Mouse (Mus musculus) neural tube, embryonic 10.5 days (tissue): ENCODE results near the gene Stk24.
"Not testable (repeated sequence)": the region's sequence is repeated elsewhere in the genome, so short reads cannot be mapped to it uniquely, and the experiment has no call there.

ENCODE experiments used
- DNase-seq: peaks from one replicate; pipeline ENCODE4 v3.0.0-alpha.2; 2017; ENCODE audit warnings: low spot score; ENCODE audit errors: extremely low spot score

The Stk24 gene

DNA sequence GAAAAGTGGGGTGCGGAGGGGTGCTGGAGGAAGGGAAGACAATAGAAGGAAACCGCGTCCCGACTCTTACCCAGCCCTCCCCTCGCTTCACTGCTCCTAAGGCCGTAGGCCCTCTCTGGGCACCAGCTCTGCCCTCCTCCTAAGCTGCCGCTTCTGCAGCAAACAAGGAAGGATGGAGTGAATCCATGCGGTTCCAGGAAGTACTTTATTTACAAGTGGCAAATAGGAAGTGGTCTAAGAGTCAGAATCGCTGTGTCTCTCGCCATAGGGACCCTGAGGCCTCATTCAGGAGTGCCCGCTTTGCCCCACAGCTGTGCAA is at the start of gene Stk24:
TSS of gene Stk24 (minus strand) at position 185 of the 319 bp plus-strand sequence.
- DNase-seq, result no peak

GRCm38 (mm10) chr14:121428148-121428547 is 48.3 kb upstream of the Stk24 start:
- DNase-seq, result no peak

DNA sequence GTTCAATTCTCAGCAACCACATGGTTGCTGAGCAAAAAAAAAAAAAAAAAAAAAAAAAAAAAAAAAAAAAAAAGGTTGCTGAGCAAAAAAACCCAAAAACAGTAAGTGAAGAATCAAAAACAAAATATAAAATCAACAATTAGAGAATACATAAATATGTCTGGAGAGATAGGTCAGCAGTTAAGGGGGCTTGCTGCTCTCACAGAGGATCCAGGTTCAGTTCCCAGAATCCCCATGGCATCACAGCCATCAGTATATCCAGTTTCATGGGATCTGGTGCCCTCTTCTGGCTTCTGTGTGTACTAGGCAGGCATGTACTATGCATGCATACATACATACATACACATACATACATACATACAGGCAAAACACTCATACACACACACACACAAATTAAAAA is 46.9 kb upstream of the Stk24 start:
- no peak for DNase-seq

GRCm38 (mm10) chr14:121425004-121425793 is 45.4 kb upstream of the Stk24 start:
- no peak for DNase-seq

- no peak for DNase-seq
Measured at GRCm38 (mm10) chr14:121423341-121423751, 43.5 kb upstream of the Stk24 start.

DNA sequence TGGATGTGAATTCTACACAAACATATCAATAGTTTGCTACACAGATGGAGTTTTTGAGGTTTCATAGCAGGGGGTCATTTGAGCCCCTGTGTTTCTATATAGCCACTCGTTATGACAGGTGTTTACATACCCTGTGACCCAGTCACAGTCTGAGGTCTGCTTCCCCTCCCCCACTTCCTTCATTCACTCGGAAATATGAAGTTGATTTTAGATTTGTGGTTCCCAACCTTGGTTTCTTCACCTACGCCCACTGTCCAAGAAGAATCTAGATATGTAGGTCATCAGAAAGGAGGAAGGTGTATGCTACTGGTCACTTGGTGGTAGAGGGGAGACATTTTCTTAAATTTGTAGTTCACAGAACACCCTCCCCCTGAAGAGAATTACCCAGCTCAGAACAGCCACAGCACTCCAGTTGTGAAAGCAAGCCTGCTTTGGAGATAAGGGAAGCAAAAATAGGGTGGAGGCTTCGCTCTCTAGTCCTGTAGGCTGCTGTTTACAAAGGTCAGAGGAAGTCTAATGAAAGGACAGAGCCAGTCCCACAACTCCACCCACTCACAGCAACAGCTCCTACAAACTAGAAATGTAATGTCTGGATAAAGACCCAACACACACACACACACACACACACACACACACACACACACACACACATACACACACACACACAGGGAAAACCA is 43.0 kb upstream of the Stk24 start:
- DNase-seq, result no peak

- DNase-seq, result no peak
Measured at GRCm38 (mm10) chr14:121422000-121422399, 42.2 kb upstream of the Stk24 start.

GRCm38 (mm10) chr14:121417594-121417993 is 37.8 kb upstream of the Stk24 start:
- DNase-seq, result no peak

- DNase-seq, result no peak
Measured at GRCm38 (mm10) chr14:121416626-121417319, 37.0 kb upstream of the Stk24 start.

DNA sequence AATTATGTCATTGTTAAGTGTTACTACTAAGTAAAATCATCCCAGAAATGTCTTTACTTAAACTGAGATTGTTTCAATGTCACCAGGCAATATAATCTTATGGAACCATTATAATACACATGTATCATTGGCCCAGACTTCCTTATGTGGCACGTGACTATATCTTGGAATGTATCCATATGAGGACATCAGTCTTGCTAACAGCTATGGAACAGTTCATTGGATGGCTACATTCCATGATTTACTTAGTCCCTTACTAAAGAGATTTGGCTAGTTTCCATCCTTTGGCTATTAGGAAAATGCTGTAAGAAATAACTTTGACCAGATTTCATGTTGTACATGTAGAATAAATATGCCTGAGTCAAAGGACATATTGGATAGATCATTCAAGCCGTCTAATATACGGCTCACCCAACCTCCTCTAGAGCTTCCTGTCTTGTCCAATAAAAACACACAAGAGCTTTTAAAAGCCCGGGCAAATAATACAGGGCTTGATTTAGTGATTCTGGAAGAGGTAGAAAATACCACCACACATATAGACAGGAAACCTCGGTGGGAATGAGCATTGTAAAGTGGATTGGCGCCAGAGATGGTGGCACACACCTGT is 34.9 kb upstream of the Stk24 start:
- DNase-seq, result no peak

DNA sequence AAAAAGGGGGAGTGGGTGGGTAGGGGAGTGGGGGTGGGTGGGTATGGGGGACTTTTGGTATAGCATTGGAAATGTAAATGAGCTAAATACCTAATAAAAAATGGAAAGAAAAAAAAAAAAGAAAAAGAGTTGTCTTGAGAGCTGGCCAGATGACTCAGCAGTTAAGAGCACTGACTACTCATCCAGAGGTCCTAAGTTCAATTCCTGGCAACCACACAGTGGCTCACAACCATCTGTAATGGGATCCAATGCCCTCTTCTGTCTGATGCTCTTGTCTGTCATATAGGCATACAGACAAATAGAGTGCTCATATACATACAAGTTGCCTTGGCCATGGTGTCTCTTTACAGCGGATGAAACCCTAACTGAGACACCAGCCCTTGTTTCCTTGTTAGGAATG is 33.9 kb upstream of the Stk24 start:
- not testable (repeated sequence) for DNase-seq

DNA sequence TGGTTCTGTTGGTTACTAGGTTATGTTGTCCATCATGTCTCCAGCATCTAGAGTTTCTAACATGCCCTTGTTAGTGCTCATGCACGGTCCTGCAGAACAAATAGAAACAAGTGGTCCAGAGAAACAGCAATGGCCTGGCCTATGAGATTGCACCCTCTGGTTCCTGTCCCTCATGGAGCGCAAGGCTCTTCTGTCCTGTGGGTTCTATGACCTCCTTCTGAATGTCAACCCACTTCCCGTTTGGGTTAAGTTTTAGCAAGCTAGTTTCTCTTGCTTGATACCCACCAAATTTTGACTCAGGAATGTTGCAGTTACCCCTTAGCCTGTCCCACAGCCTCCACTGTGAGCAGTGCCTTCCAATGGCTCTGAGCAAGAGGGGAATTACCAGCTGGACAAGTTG is 29.1 kb upstream of the Stk24 start:
- DNase-seq, result no peak

DNA sequence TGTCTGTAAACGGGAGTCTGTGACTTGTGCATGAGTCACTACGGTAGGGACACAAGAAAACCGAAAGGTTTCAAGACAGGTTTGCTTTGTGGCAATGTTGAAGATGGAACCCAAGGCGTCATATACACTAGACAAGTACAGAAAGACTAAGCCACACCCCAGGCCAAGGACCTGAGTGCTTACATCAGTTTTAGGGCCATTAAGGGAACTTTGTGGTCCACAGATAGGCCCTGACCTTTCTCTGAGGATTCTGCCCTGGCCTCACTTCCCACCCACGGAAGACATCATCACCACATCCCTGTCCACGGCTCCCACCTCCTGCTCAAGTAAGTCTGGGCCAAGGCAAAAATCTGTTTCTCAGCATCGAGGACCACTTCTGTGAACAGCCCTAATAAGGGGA is 27.1 kb upstream of the Stk24 start:
- no peak for DNase-seq

GRCm38 (mm10) chr14:121405546-121405945 is 25.7 kb upstream of the Stk24 start:
- no peak for DNase-seq

GRCm38 (mm10) chr14:121405120-121405519 is 25.3 kb upstream of the Stk24 start:
- peak; percentile 19 for DNase-seq

- DNase-seq, result no peak
Measured at GRCm38 (mm10) chr14:121399676-121400075, 19.9 kb upstream of the Stk24 start.

DNA sequence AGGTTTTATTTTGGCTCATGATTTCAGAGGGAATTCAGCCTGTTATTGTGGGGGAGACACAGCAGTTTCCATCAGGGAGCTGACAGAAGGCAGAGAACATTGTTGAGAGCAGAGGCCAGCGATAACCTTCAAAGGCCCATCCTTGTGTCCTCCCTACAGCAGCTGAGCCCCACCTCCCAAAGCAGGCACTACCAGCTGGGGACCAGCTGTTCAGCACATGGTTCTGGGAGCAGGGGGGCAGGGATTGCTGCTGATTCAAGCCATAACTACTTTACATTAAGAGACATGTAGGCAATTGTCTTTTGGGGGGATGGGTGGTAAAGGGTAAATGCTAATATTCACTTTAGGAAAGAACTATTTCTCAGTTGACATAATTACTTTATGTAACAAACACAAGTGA is 17.7 kb upstream of the Stk24 start:
- peak; percentile 33 for DNase-seq

GRCm38 (mm10) chr14:121395125-121395524 is 15.3 kb upstream of the Stk24 start:
- DNase-seq, result no peak

GRCm38 (mm10) chr14:121391927-121392326 is 12.1 kb upstream of the Stk24 start:
- no peak for DNase-seq

DNA sequence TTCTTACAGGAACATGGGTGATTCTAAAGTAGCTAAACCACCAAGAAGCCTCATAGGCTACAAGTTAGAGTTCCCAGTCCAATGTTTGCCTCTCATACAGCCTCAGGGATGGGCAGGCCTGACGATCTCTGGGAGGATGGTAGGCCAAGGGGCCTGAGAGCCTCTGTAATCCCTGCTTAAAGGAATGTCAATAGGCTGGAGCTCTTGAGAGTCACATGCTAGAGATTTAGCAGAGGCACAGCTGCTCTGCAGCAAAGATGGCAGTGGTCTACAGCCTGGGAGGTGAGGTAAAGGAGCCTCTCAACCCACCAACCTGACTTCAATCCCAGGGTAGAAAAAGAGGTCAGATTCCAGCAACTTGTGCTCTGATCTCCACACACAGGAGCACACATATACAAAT is 7.9 kb upstream of the Stk24 start:
- DNase-seq, result no peak

DNA sequence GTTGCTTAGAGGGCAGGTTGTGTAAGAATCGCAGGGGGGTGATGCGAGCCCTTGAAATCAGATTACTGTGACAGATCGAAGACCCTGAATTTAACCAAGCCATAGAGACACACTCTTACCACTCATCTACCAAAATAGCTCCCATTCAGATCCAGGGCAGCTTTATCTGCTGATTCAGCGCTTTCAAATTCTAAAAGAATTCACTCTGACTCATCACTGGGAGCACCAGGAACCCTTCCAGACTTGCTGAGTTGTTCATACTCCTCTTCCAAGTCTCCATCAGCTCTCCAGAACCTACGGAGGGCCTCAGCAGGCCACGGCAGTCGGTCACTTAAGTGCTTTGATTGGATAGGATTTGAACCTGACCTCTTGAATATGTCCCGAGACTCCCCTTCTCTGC is 5.6 kb upstream of the Stk24 start:
- no peak for DNase-seq

GRCm38 (mm10) chr14:121383801-121384200 is 4.0 kb upstream of the Stk24 start:
- no peak for DNase-seq
